Mouse (Mus musculus) left cerebral cortex, adult 2 months (tissue): ENCODE data around the gene Evc. TPM values are rescaled to one million over a fixed set of nuclear protein-coding genes. Genes with fewer than 3 reads are reported as not detected.

ENCODE experiments used
- DNase-seq, 2 experiments: peaks; one replicate each; pipeline ENCODE4 v3.0.0; 2021 to 2022; ENCODE audit warnings: low spot score in 2 of 2, mixed read lengths in 1 of 2; ENCODE audit errors: extremely low spot score in 1 of 2
- H3K27ac ChIP-seq: fragments of 200-600 bp; 2 replicates; pipeline ENCODE4 v1.8.1; 2022
- H3K4me3 ChIP-seq: fragments of 200-600 bp; 2 replicates; pipeline ENCODE4 v1.8.1; 2022
- CTCF ChIP-seq: fragments of 200-600 bp; IDR thresholded peaks from 2 replicates; pipeline ENCODE4 v1.8.1; 2022; ENCODE audit warnings: antibody characterized with exemption, mild to moderate bottlenecking, moderate library complexity
- intact Hi-C: fragments of 180-260 bp; cut with DNase I; formaldehyde crosslinking; loops from one replicate; pipeline ENCODE4 v1.15.1; 2025
- total RNA-seq, 2 experiments: library from RNA; stranded (reverse); gene quantifications; 2 replicates each; pipeline ENCODE4 v1.2.3; 2021

Evc gene
- total RNA-seq, 2 experiments from 2014 or later, result 8.2 to 11.1 TPM

DNA sequence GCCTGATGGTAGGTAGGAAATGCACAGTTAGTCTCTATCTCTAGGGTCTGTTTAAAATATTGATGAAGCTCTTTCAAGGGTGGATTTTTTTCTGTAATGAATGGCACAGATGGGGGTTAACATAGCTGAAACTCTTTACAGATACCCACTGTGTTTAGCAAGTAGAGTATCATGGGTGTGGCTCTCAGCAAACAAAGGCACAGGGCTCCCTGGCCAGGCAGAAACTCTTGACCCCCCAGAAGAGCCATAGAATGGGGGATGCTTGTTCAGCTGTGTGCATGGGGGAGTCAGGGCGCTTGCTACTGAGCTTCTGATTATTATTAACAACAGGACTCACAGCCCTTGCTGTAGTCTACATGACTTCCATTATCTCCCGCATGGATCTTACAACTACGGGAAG lies 87.8 kb downstream of the Evc start:
- intact Hi-C loops, result no loop called here
- no peak overlapping the region for H3K27ac ChIP-seq
- no peak for TF ChIP-seq CTCF
- DNase-seq, result no peak
- H3K4me3 ChIP-seq, result no peak overlapping the region

DNA sequence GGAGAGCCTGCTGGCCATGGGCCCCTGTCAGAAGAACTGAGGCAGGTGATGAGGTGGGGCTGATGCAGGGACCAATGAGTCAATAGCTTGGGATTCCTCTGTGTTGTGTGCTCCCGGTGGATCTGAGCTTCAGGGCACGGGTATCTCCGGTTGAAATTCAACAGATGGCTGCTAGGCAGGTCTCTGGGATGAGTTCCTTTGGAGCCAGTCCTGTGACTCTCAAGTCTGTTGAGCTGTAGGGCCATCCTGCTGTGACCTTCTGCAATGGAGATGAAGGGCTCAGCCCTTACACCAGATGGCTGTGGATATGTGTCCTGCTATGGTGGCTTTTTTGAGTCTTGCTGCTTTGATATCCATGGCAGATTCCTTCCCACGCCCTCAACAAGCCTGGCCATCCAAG lies 89.2 kb downstream of the Evc start:
- DNase-seq, result no peak
- H3K27ac ChIP-seq, result no peak overlapping the region
- intact Hi-C loops, result loop anchor here (2.0 kb wide), 1 partner anchor 41 kb away; no protein-coding TSS in a partner anchor
- H3K4me3 ChIP-seq, result peak overlapping the region; percentile 36
- TF ChIP-seq CTCF, result no peak

DNA sequence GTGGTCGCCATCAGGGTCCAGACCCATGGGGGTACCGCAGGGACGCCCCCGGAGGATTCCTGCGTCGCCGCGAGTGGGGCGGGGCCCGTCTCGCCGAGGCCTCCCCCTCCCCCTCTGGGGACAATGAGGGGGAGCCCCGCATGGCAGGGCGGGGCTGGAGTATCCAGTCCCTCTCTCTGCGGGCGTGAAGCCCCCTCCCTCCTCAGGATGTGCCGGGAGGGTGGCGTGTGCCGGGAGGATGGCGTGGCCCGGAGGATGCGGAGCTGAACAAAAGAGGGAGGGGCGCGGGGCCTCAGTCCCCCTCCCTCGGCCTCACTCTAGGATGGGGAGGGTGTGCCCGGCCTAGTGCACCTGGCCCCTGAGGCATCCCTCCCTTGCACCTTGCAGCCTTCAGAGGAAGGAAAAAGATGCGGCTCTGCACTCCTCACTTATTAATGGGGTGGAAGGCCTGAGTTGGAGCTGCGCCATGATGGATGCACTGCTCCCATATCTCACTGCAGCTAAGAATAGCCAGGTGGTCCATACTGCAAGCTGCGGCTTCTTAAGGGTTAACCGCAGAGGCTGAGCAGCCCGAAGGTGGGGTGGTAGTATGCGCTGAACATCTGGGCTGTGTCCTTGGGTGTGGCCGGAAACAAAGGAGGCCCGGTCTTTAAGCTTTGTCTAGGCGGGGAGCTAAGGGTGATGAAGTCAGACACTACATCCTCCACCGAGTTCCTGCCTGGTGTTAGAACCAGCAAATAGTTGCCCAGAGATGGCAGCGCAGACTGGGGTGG lies 90.4 kb downstream of the Evc start:
- H3K4me3 ChIP-seq, result peak overlapping the region; percentile 83
- peak overlapping the region; percentile 88 for H3K27ac ChIP-seq
- DNase-seq, result peak in 1 of 2 experiments; percentile 41
- TF ChIP-seq CTCF, result no peak
- intact Hi-C loops, result loop anchor here (2.0 kb wide), 1 partner anchor 42 kb away; no protein-coding TSS in a partner anchor

DNA sequence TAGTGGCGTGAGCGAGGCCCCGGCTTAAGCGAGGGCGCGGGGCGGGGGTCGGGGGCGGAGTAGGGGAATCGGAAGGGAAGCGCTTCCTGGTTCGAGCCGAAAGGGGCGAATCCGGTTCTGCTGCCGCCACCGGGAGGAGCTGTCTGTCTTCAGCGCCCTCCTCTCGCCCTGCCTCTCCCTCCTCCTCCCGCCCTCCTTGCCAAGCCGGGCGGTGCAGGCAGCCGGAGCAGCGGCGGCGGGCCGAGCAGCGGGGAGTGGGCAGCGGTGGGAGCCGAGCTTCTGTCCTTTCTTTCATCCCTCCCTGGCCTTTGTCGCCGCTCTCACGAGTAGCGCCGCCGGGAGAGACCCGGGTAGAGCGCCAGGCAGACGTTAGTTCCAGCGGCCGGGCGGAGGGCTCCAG lies 91.0 kb downstream of the Evc start:
- TF ChIP-seq CTCF, result peak; percentile 48
- H3K27ac ChIP-seq, result peak overlapping the region; percentile 88
- peak; percentile 77 to 83 for DNase-seq
- H3K4me3 ChIP-seq, result peak overlapping the region; percentile 83
- intact Hi-C loops, result loop anchor here (2.0 kb wide), 1 partner anchor 43 kb away; no protein-coding TSS in a partner anchor

DNA sequence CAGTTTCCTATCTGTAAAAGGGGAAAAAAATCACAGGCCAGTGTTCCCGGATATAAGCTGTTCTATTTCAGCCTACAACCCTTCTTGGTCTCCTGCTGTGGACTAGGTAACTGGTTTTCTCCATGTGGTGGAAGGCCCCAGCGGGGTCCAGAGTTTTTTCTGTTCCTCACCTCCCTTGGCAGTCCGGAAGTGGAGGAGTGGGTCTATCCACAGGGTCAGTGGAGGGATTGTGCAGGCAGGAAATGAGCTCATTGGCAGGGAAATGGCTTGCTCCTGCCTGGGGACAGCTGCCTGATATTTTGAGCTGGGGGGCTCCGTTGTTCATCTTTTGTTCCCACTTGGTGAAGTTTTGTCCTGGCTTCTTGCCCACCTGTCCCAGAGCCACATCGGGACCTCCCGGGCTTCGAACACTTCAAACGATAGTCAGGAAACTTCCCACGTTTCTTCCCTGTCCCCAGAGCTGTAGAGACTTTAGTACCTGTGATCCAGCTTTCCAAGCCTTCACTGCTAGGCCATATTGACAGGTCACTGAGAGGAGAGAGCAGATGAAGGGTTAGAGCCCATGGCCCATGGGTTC lies 91.9 kb downstream of the Evc start:
- no peak for DNase-seq
- Histone ChIP-seq H3K27ac (peak overlapping the region; percentile 2; the same call in 1 of the 2 replicates), H3K4me3 (peak overlapping the region; percentile 83)
- intact Hi-C loops, result loop anchor here (5.0 kb wide), 1 partner anchor 93 kb away; the partner anchor contains the start of genes Evc and Evc2
- no peak for TF ChIP-seq CTCF

DNA sequence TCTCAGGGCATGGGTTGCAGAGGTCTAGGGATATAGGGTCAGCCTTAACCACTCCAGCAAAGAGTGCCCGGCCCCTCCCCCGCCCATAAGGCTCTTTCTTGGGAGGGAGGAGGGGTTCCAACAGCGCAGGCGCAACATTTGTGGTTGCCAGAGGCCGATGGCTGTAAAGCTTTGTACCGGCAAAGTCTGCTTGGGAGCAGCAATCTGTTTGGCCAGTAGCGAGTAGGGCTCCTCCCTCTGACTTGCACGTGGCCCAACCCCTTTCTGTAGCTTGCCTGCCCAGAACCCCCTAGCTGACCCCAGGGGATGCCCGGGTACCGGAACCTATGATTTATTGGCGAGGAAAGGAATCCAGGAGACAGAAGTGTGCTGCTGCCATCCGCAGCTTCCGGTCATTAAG lies 92.5 kb downstream of the Evc start:
- peak overlapping the region; percentile 83 for H3K4me3 ChIP-seq
- H3K27ac ChIP-seq, result peak overlapping the region; percentile 66
- intact Hi-C loops, result loop anchor here (5.0 kb wide), 1 partner anchor 93 kb away; the partner anchor contains the start of genes Evc and Evc2
- TF ChIP-seq CTCF, result no peak
- DNase-seq, result peak; percentile 69 to 78

DNA sequence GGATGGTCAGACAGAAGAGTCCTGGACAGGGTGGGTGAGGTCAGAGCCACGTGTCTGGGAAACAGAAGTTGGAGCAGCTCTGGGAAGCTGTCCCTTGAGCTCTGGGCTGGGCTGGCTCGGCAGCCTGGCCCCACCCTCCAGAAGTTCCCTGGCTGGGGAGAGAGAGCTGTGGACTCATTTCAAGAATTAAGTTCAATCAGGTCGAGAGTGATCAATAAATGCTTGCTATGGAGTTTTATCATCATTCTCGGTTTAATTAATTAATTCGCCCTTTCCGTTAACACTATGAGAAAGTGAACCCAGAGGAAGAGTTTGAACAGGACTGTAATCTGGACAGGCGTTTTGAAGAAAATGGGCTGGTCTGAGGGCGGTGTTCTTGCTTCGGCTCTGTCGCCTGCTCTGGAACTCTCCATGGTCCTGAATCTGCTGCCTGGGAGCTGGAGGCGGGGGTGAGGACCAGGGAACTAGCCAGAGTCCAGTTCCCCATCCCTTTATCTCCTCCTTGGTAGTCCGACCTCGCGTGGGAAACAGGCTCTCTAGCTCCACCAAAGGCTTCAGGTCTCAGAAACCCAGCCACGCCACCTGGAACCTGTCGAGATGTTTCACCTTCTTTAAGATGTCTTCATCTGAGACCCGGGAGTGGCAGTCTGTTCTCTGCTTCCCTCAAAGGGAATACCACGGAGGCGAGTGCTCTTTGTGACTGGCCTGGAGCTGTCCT lies 93.4 kb downstream of the Evc start:
- H3K27ac ChIP-seq, result peak overlapping the region; percentile 66
- H3K4me3 ChIP-seq, result peak overlapping the region; percentile 83
- intact Hi-C loops, result loop anchor here (5.0 kb wide), 1 partner anchor 94 kb away; the partner anchor contains the start of genes Evc and Evc2
- no peak for TF ChIP-seq CTCF
- peak in 1 of 2 experiments; percentile 38 for DNase-seq

DNA sequence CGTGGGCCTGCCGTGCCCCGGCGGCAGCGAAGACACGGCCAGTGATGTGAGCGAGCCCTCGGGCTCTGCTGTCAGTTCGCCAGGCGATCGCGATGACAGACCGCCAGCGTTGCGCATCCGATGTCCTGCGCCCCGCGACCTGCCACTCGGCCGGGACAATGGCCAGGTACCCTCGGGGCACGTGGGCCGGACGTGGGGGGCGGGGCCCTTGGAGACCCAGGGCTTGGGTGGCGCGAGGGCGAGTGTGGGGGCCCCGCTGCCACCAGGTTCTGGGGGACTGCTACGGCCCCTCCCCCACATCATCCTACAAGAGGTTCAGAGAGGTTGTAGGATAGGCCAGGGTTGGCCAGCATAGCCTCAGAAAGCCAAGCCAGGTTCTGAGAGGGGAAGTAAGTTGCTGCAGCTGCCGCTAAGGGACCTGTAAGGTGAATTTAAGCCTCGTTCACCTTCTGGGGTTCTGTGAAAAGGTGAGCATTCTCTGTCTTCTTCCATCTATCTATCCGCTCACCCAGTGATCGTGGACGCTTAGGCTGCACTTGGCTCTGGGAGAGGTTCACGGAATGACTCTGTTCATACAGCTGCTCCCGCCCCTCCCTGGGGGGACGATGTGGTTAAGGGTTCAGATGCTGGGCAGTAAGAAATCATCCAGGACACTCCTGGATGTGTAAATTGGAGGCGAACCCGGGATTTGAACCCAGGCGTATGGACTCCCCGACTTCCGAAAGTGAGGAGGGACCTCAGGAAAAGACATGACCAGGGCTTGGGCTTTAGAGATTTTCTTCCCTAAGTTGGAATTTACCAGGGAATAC lies 94.1 kb downstream of the Evc start:
- intact Hi-C loops, result loop anchor here (5.0 kb wide), 1 partner anchor 95 kb away; the partner anchor contains the start of genes Evc and Evc2
- peak overlapping the region; percentile 82 for H3K27ac ChIP-seq
- no peak for TF ChIP-seq CTCF
- peak overlapping the region; percentile 83 for H3K4me3 ChIP-seq
- DNase-seq, result peak; percentile 37 to 54

DNA sequence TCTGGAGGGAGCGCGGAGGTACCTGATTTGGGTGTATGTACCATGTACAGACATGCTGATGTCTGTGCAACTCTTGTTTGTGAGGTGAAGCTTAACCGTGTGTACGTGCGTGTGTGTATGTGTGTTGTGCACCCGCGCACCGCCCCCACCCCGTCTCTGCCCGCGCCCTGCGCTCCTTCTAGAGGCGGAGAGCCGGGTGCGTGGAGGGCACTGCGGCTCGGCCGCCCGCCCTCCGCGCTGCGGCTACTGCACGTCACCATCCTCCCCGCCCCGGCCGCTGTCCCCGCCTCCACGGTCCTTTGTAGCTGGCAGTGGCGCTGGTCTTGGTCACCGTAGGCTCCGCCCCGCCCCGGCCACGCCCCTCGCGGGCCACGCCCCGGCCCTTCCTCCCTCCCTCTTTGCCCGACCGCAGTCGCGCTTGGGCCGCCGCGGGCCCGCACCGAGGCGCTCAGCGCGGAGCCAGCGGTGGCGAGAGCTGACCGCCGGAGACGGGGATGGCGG lies 95.0 kb downstream of the Evc start, which contains the start of gene Crmp1:
Crmp1 (plus strand) TSS at position 290 of the 501 bp plus-strand sequence.
- intact Hi-C loops, result loop anchor here (5.0 kb wide), 1 partner anchor 96 kb away; the partner anchor contains the start of genes Evc and Evc2
- peak within 1 kb of the TSS; percentile 83 for H3K4me3 ChIP-seq
- no peak for TF ChIP-seq CTCF
- H3K27ac ChIP-seq, result peak within 1 kb of the TSS; percentile 82
- DNase-seq, result peak; percentile 86 to 87

DNA sequence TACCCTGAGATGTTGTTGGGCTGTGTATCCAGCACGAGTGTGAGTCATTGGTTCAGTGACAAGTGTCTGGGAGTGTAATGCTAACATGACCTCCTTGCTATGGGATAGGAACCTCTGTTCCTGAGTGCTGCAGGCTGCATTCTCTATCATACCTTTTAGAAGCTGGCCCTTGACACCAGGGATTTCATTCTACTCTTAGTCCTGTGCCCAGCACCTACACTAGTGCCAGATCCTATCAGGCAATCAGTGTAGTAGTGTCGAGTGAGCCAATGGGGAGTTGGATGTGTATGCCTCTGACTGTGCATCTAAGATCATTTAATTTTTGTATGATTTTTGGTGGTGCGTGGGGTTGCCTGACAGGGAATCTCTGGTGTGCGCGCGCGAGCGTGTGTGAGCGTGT lies 95.5 kb downstream of the Evc start:
- peak overlapping the region; percentile 70 for H3K27ac ChIP-seq
- intact Hi-C loops, result loop anchor here (5.0 kb wide), 1 partner anchor 96 kb away; the partner anchor contains the start of genes Evc and Evc2
- no peak for DNase-seq
- H3K4me3 ChIP-seq, result peak overlapping the region; percentile 83
- TF ChIP-seq CTCF, result no peak
